Mouse (Mus musculus) embryonic fibroblast, embryonic 13.5 days (primary cell): ENCODE results near the gene Serpinb2.

Experiments used
- CTCF ChIP-seq: IDR thresholded peaks from 2 replicates; pipeline ENCODE4 v1.5.1; 2011; ENCODE audit warnings: mild to moderate bottlenecking, control low read depth, low read length, moderate library complexity, borderline replicate concordance; ENCODE audit not compliant: insufficient read depth
- POLR2A ChIP-seq: IDR thresholded peaks from 2 replicates; pipeline ENCODE4 v1.6.1; 2011; ENCODE audit warnings: low read depth, mild to moderate bottlenecking, control low read depth, low read length, moderate library complexity

DNA sequence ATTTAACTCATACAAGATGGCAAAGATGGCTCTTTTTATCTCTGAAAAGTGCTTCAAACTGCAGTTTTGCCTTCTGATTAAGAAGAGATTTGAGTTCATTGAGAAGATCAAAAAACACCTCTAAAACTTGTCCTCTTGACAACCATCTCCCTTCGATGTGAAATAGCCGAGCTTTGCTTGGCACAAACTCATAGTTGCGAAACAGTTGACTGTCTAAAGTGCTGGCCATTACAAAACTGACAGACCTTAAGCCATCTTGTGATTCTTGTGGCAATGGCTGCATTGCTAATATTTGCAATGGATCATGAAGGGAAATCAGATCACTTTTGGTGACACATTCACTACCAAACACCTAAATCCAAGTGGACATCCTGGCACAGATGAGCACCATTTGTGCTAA lies 48.3 kb downstream of the Serpinb2 start:
- TF ChIP-seq CTCF (no peak), POLR2A (no peak)
